Mouse (Mus musculus): Measurements from ENCODE around the gene Gm20604. TPM values are rescaled to one million over a fixed set of nuclear protein-coding genes. Genes with fewer than 3 reads are reported as not detected.

The Gm20604 gene
- total and polyA plus RNA-seq, 3 experiments = 4.4 to 17.6 (median 13.9) TPM

DNA sequence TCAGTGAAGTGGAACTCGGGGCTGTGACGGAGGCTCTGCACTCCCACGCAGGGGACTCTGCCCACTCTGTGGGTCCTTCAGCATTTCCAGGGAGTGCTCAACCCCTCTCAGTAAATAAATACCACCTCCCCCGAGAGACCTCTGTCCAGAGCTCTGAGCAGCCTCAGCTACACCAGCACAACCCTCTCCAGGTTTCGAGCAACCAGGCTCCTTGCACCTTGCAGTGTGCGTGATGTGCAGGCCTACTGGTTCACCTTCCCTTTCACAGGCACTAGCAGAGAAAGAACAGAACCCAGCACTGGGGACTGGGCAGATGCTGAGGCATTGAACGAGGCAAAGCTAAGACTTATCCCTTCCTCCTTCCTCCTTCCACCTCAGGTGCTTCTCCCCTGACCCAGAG is 61.1 kb downstream of the Gm20604 start:
- ATAC-seq (ENCODE audit: extremely low read depth, insufficient number of reproducible peaks, low FRiP score, poor library complexity, severe bottlenecking) (no peak), DNase-seq (ENCODE audit: low spot score) (no peak)
- H3K4me1 ChIP-seq (ENCODE audit: insufficient read depth, low read depth, low read length) = peaks cover 27% of the 10 kb centered on the region
- no peaks in the 10 kb centered on the region for H3K9me3 ChIP-seq (replicated peaks)
- peaks cover 3% of the 10 kb centered on the region for H3K36me3 ChIP-seq (replicated peaks)
- no peak for TF ChIP-seq GATA2 (IDR thresholded peaks at IDR 0.05; ENCODE audit: borderline replicate concordance, low read depth, low read length)
- no peak for TF ChIP-seq CTCF (IDR thresholded peaks at IDR 0.05; ENCODE audit: low read depth, low read length)
- peaks cover 8% of the 10 kb centered on the region; the same call in 1 of the 2 replicates for H3K27me3 ChIP-seq (ENCODE audit: insufficient read depth, low read length)
- H3K4me3 ChIP-seq (ENCODE audit: low read depth, low read length) = no peak overlapping the region

DNA sequence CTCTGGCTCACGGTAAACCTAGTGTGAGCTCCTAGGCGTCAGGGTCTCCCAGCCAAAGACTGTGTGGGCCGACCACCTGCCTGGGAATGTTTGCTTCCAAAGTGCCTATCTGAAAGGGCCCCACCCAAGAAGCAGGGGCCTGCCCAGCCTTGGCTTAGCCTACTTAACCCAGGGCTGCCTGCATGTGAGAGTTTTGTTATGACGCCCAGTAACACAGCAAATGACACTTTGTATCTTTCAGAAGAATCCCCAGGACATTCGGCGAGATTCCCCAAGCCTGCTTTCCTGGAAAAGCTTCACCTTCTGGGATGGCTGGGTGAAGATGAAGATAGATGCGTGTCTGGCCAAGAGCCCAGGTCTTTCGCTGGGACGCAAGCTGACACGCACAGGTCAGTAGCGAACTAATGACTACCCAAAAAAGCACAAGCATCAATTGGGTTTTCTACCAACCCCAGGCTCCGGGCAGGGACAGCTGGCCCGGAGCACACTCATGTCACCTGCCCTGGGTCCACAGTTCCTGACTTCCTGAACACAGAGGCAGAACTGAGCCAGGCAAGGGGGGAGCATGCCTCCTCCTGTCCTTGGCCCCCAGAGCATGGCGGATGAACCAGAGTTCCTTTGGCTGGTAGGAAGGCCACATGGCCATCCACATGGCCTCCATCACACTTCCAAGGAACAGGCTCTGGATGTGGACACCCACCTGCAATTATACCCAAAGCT is 61.7 kb downstream of the Gm20604 start:
- peaks cover 23% of the 10 kb centered on the region for H3K4me1 ChIP-seq (ENCODE audit: insufficient read depth, low read depth, low read length)
- peaks cover 3% of the 10 kb centered on the region for H3K36me3 ChIP-seq (replicated peaks)
- H3K9me3 ChIP-seq (replicated peaks) = no peaks in the 10 kb centered on the region
- DNase-seq (ENCODE audit: low spot score) = no peak
- ATAC-seq (ENCODE audit: extremely low read depth, insufficient number of reproducible peaks, low FRiP score, poor library complexity, severe bottlenecking) = no peak
- H3K4me3 ChIP-seq (ENCODE audit: low read depth, low read length) = no peak overlapping the region
- H3K27me3 ChIP-seq (ENCODE audit: insufficient read depth, low read length) = peaks cover 8% of the 10 kb centered on the region; the same call in 1 of the 2 replicates
- no peak for TF ChIP-seq GATA1 (IDR thresholded peaks at IDR 0.05; ENCODE audit: borderline replicate concordance, low read length)
- TF ChIP-seq GATA2 (IDR thresholded peaks at IDR 0.05; ENCODE audit: borderline replicate concordance, low read depth, low read length) = no peak
- no peak for TF ChIP-seq TAL1 (conservative IDR thresholded peaks at IDR 0.05; ENCODE audit: low read depth, low read length)
- TF ChIP-seq CTCF (IDR thresholded peaks at IDR 0.05; ENCODE audit: low read depth, low read length) = no peak
- TF ChIP-seq POLR2AphosphoS5 (IDR thresholded peaks at IDR 0.05; ENCODE audit: insufficient replicate concordance, low read depth, low read length) = no peak

DNA sequence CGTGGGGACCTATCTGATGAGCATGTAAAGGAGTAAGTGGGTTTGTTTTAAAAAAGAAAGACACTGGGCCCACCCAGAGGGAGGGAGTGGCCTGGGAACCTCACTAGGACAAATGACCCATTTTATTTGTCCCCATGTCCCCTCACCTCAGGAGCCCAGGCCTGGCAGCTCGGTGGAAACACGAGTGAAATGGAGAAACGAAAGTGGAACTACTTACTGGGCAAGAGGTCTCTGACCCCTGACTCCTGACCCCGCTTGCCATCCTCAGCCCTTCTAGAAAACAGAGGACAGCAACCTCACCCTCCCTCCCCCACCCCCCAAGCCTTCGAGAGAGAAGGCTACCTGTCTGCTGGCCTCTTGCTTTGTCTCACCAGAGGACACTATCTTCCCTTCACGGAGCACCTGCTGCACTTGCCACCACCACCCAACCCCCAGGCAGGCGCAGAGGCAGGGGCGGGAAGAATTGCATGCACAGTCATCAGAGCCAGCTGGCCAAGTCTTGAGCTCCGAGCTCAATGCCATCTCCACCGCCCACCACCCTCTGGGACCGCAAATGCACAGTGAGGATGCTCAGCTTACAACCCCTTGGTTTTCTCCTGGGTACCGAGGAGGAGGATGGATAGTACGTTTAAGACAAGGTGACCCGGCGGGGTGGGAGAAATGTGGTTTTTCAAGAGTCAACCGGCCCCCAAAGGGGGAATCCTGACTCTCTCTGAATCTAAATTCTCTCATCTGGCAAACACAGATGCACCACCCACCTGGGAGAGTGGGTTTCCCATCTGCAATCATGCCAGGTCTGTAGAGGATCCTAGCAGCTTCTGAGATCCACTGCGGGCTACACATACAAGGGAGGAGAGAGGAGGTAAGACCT is 62.9 kb downstream of the Gm20604 start:
- DNase-seq (ENCODE audit: low spot score) = no peak
- peak overlapping the region; percentile 11; the same call in 1 of the 2 replicates for H3K4me3 ChIP-seq (ENCODE audit: low read depth, low read length)
- ATAC-seq (ENCODE audit: extremely low read depth, insufficient number of reproducible peaks, low FRiP score, poor library complexity, severe bottlenecking) = peak; percentile 38; the same call in 1 of the 2 replicates
- H3K4me1 ChIP-seq (ENCODE audit: insufficient read depth, low read depth, low read length) = peaks cover 23% of the 10 kb centered on the region
- peaks cover 9% of the 10 kb centered on the region; the same call in 1 of the 2 replicates for H3K27me3 ChIP-seq (ENCODE audit: insufficient read depth, low read length)
- peaks cover 3% of the 10 kb centered on the region for H3K36me3 ChIP-seq (replicated peaks)
- H3K9me3 ChIP-seq (replicated peaks) = no peaks in the 10 kb centered on the region
- no peak for TF ChIP-seq GATA2 (IDR thresholded peaks at IDR 0.05; ENCODE audit: borderline replicate concordance, low read depth, low read length)
- no peak for TF ChIP-seq GATA1 (IDR thresholded peaks at IDR 0.05; ENCODE audit: borderline replicate concordance, low read length)
- TF ChIP-seq POLR2AphosphoS5 (IDR thresholded peaks at IDR 0.05; ENCODE audit: insufficient replicate concordance, low read depth, low read length) = no peak
- no peak for TF ChIP-seq TAL1 (conservative IDR thresholded peaks at IDR 0.05; ENCODE audit: low read depth, low read length)
- no peak for TF ChIP-seq CTCF (IDR thresholded peaks at IDR 0.05; ENCODE audit: low read depth, low read length)

GRCm38 (mm10) chr12:102691761-102692160 is 66.7 kb downstream of the Gm20604 start:
- TF ChIP-seq CTCF (IDR thresholded peaks at IDR 0.05; ENCODE audit: low read depth, low read length) = no peak
- no peak for TF ChIP-seq POLR2AphosphoS5 (IDR thresholded peaks at IDR 0.05; ENCODE audit: insufficient replicate concordance, low read depth, low read length)
- TF ChIP-seq GATA2 (IDR thresholded peaks at IDR 0.05; ENCODE audit: borderline replicate concordance, low read depth, low read length) = no peak
- no peak for TF ChIP-seq TAL1 (conservative IDR thresholded peaks at IDR 0.05; ENCODE audit: low read depth, low read length)
- H3K4me1 ChIP-seq (ENCODE audit: insufficient read depth, low read depth, low read length) = peaks cover 14% of the 10 kb centered on the region
- ATAC-seq (ENCODE audit: extremely low read depth, insufficient number of reproducible peaks, low FRiP score, poor library complexity, severe bottlenecking) (no peak), DNase-seq (ENCODE audit: low spot score) (no peak)
- H3K36me3 ChIP-seq (replicated peaks) = no peaks in the 10 kb centered on the region
- H3K4me3 ChIP-seq (ENCODE audit: low read depth, low read length) = no peak overlapping the region
- no peaks in the 10 kb centered on the region for H3K9me3 ChIP-seq (replicated peaks)
- H3K27me3 ChIP-seq (ENCODE audit: insufficient read depth, low read length) = peaks cover 6% of the 10 kb centered on the region; the same call in 1 of the 2 replicates

Other genes with a start within 250 kb of the Gm20604 start
- not detected in 2 replicates for gene Chga, start 203.7 kb downstream of the Gm20604 start, total RNA-seq (2014; fragmentation: Nextera tagmentation)
- 0.33 TPM in 1 of 2 replicates, not detected in the other for gene Chga, start 203.7 kb downstream of the Gm20604 start, total RNA-seq (2017)
- not detected in 2 replicates for gene Chga, start 203.7 kb downstream of the Gm20604 start, polyA plus RNA-seq (2012)
- gene Itpk1, start 53.7 kb downstream of the Gm20604 start, total RNA-seq (2014; fragmentation: Nextera tagmentation) = 2.5 and 4.4 TPM in 2 replicates
- gene Itpk1, start 53.7 kb downstream of the Gm20604 start, total RNA-seq (2017) = 2.7 and 3.0 TPM in 2 replicates
- gene Itpk1, start 53.7 kb downstream of the Gm20604 start, polyA plus RNA-seq (2012) = 4.6 and 6.4 TPM in 2 replicates
- 36.0 and 41.9 TPM in 2 replicates for gene Moap1, start 15.0 kb downstream of the Gm20604 start, total RNA-seq (2014; fragmentation: Nextera tagmentation)
- 16.3 and 22.3 TPM in 2 replicates for gene Moap1, start 15.0 kb downstream of the Gm20604 start, total RNA-seq (2017)
- 2.7 and 3.6 TPM in 2 replicates for gene Moap1, start 15.0 kb downstream of the Gm20604 start, polyA plus RNA-seq (2012)
- 5.1 and 8.8 TPM in 2 replicates for gene Tmem251, start 14.9 kb downstream of the Gm20604 start, total RNA-seq (2014; fragmentation: Nextera tagmentation)
- gene Tmem251, start 14.9 kb downstream of the Gm20604 start, total RNA-seq (2017) = 22.6 TPM in 2 replicates
- 2.3 and 3.2 TPM in 2 replicates for gene Tmem251, start 14.9 kb downstream of the Gm20604 start, polyA plus RNA-seq (2012)
- not detected in 2 replicates for gene Gm28051, start 907 bp downstream of the Gm20604 start, total RNA-seq (2014; fragmentation: Nextera tagmentation)
- 0.87 TPM in 1 of 2 replicates, not detected in the other for gene Gm28051, start 907 bp downstream of the Gm20604 start, total RNA-seq (2017)
- 6.0 and 9.1 TPM in 2 replicates for gene Gm28051, start 907 bp downstream of the Gm20604 start, polyA plus RNA-seq (2012)
- gene Gon7, start 869 bp downstream of the Gm20604 start, total RNA-seq (2014; fragmentation: Nextera tagmentation) = 35.2 and 41.2 TPM in 2 replicates
- 60.8 and 61.5 TPM in 2 replicates for gene Gon7, start 869 bp downstream of the Gm20604 start, total RNA-seq (2017)
- 19.4 and 22.7 TPM in 2 replicates for gene Gon7, start 869 bp downstream of the Gm20604 start, polyA plus RNA-seq (2012)
- 71.7 and 76.6 TPM in 2 replicates for gene Ubr7, start 705 bp downstream of the Gm20604 start, total RNA-seq (2014; fragmentation: Nextera tagmentation)
- gene Ubr7, start 705 bp downstream of the Gm20604 start, total RNA-seq (2017) = 149 and 165 TPM in 2 replicates
- gene Ubr7, start 705 bp downstream of the Gm20604 start, polyA plus RNA-seq (2012) = 51.1 and 53.8 TPM in 2 replicates
- gene Btbd7, start 119.8 kb upstream of the Gm20604 start, total RNA-seq (2014; fragmentation: Nextera tagmentation) = 54.8 and 55.8 TPM in 2 replicates
- gene Btbd7, start 119.8 kb upstream of the Gm20604 start, total RNA-seq (2017) = 35.0 and 39.9 TPM in 2 replicates
- 3.4 and 3.7 TPM in 2 replicates for gene Btbd7, start 119.8 kb upstream of the Gm20604 start, polyA plus RNA-seq (2012)
- gene Cox8c, start 140.6 kb upstream of the Gm20604 start, total RNA-seq (2014; fragmentation: Nextera tagmentation) = not detected in 2 replicates
- not detected in 2 replicates for gene Cox8c, start 140.6 kb upstream of the Gm20604 start, total RNA-seq (2017)
- gene Cox8c, start 140.6 kb upstream of the Gm20604 start, polyA plus RNA-seq (2012) = not detected in 2 replicates
- gene Unc79, start 190.2 kb upstream of the Gm20604 start, total RNA-seq (2014; fragmentation: Nextera tagmentation) = not detected in 2 replicates
- 0.12 and 0.33 TPM in 2 replicates for gene Unc79, start 190.2 kb upstream of the Gm20604 start, total RNA-seq (2017)
- gene Unc79, start 190.2 kb upstream of the Gm20604 start, polyA plus RNA-seq (2012) = not detected in 2 replicates

Data from G1E (cell line).